Mouse (Mus musculus) liver, embryonic 14.5 days (tissue): ENCODE measurements at regions not wholly inside any gene's neighbourhood (a gene's known extent, or its start where the extent isn't known, plus 50 kb on each side); places are given as distances from the start of the nearest gene placed in this dataset.
A peak's percentile ranks its signal among the peaks of the same experiment; 100 is the strongest.

Source experiments
- ATAC-seq: fragments of 200-750 bp; cut with Nextera tagmentation; 2 replicates; pipeline ENCODE4 v1.8.0; 2017; ENCODE audit warnings: moderate number of reproducible peaks, mild to moderate bottlenecking, moderate library complexity; ENCODE audit not compliant: insufficient read depth
- DNase-seq, 3 experiments: peaks; one replicate each; pipeline ENCODE4 v3.0.0-alpha.2; 2012 to 2013; ENCODE audit warnings: low read depth in 3 of 3, low spot score in 3 of 3
- H3K27ac ChIP-seq: fragments of 300-500 bp; sonication (generic); 2 replicates; pipeline ENCODE4 v1.5.1; 2014; ENCODE audit warnings: moderate library complexity, mild to moderate bottlenecking, control low read depth, inconsistent platforms
- H3K27me3 ChIP-seq: fragments of 300-500 bp; sonication (generic); 2 replicates; pipeline ENCODE4 v1.6.1; 2014; ENCODE audit warnings: mild to moderate bottlenecking, low read length, moderate library complexity; ENCODE audit not compliant: control insufficient read depth, insufficient read depth
- H3K36me3 ChIP-seq: fragments of 300-500 bp; sonication (generic); replicated peaks from 2 replicates; pipeline ENCODE4 v1.6.1; 2014; ENCODE audit warnings: low read depth; ENCODE audit not compliant: control insufficient read depth, insufficient read depth
- H3K4me1 ChIP-seq, 2 experiments: fragments of 200-500 bp in 1 of 2; fragments of 300-500 bp in 1 of 2; sonication (generic) in 1 of 2; replicated peaks; 2 replicates each; pipeline ENCODE4 v1.6.1; 2012 to 2014; ENCODE audit warnings: antibody characterized with exemption in 1 of 2, inconsistent platforms in 1 of 2, low read length in 1 of 2; ENCODE audit not compliant: control insufficient read depth in 2 of 2, insufficient read depth in 2 of 2
- H3K4me2 ChIP-seq: fragments of 300-500 bp; sonication (generic); 2 replicates; pipeline ENCODE4 v1.6.1; 2014; ENCODE audit warnings: low read depth, mild to moderate bottlenecking, control low read depth, moderate library complexity
- H3K4me3 ChIP-seq, 2 experiments: fragments of 200-500 bp in 1 of 2; fragments of 300-500 bp in 1 of 2; sonication (generic) in 1 of 2; 2 replicates each; pipeline ENCODE4 v1.5.1; 2012 to 2014; ENCODE audit warnings: low read depth in 2 of 2, low read length in 2 of 2, mild to moderate bottlenecking in 2 of 2, control low read depth in 1 of 2, inconsistent platforms in 1 of 2, moderate library complexity in 1 of 2; ENCODE audit not compliant: insufficient read depth in 1 of 2
- H3K9ac ChIP-seq: fragments of 300-500 bp; sonication (generic); replicated peaks from 2 replicates; pipeline ENCODE4 v1.6.1; 2014; ENCODE audit warnings: mild to moderate bottlenecking, control low read depth, moderate library complexity
- H3K9me3 ChIP-seq: fragments of 300-500 bp; sonication (generic); 2 replicates; pipeline ENCODE4 v1.6.1; 2016; ENCODE audit warnings: low read length, mixed read lengths; ENCODE audit not compliant: control insufficient read depth
- CTCF ChIP-seq: IDR thresholded peaks from 2 replicates; pipeline ENCODE4 v1.5.1; 2016; ENCODE audit warnings: antibody characterized with exemption, low read depth, control low read depth
- EP300 ChIP-seq: IDR thresholded peaks from 2 replicates; pipeline ENCODE4 v1.6.1; 2016; ENCODE audit warnings: antibody characterized with exemption, low read depth
- WGBS: fragments of 180-500 bp; shearing (Covaris S2); extraction: QIAGEN DNeasy Blood & Tissue Kit; methylation state at CpG from one replicate; pipeline ENCODE4 v1.1.7; 2014; ENCODE audit not compliant: insufficient replicate concordance; 5-methylcytosine and 5-hydroxymethylcytosine counted together

DNA sequence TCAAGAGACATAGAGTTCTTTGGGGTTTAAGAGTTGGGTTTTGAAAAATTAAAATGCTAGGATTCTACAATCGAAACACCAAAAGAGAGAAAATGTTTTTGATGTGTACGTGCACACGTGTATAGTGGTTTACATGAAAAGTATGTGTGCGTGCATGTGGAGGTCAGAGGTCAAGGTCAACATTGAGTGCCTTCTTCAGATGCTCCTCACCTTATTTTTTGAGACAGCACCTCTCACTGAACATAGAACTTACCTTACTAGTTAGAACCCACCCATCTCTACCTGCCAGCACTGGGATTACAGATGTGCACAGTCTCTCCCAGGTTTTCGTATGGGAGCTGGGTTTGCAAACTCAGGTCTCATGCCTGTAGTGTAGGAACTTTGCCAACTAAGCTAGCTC lies 141.3 kb upstream of the Gcfc2 start:
- H3K9ac ChIP-seq: no peak overlapping the region
- DNase-seq: no peak
- TF ChIP-seq EP300: no peak
- TF ChIP-seq CTCF: no peak
- no peaks in the 10 kb centered on the region for H3K9me3 ChIP-seq
- H3K27ac ChIP-seq: no peak overlapping the region
- H3K4me1 ChIP-seq: no peaks in the 10 kb centered on the region; a peak in 1 of 4 replicates
- no peaks in the 10 kb centered on the region for H3K36me3 ChIP-seq
- WGBS: 73% methylated on average over 5 of the region's 5 CpGs
- H3K27me3 ChIP-seq: no peaks in the 10 kb centered on the region
- H3K4me3 ChIP-seq: no peak overlapping the region
- no peak for ATAC-seq
- no peak overlapping the region for H3K4me2 ChIP-seq

DNA sequence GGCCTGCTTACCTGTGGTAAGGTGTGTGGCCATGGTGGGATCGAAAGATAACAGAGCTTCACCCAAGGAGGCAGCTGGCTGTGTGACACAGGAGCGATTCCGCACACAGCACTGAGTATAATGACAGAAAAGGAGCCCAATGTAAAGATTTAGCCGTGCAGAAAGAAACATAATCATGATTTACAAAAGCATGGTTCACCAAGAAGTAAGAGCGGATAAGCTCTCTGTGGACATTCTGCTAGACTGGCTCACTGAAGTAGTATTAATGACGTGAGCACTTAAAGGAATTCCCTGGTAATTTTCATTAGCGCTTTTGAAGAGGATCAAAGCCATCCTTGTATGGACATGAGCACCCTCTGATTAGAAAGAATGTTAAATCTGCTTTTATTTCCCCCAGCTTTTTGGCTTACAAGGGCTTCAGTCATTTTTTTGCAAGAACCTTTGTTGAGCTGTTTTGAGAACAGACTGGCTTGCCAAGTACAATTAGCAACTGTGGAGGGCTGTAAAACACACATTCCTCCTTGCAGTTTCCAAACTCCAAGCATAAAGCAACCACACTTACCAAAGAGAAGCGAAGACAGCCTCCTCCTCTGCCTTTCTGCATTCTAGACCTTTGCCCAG lies 140.5 kb upstream of the Gcfc2 start:
- no peak overlapping the region for H3K27ac ChIP-seq
- no peaks in the 10 kb centered on the region for H3K9me3 ChIP-seq
- H3K4me2 ChIP-seq: no peak overlapping the region
- H3K4me3 ChIP-seq: no peak overlapping the region
- DNase-seq (no peak), ATAC-seq (no peak)
- H3K4me1 ChIP-seq: no peaks in the 10 kb centered on the region; a peak in 1 of 4 replicates
- no peak overlapping the region for H3K9ac ChIP-seq
- WGBS: 58% methylated on average over 8 of the region's 8 CpGs
- no peaks in the 10 kb centered on the region for H3K27me3 ChIP-seq
- TF ChIP-seq EP300 (no peak), CTCF (no peak)
- H3K36me3 ChIP-seq: no peaks in the 10 kb centered on the region

DNA sequence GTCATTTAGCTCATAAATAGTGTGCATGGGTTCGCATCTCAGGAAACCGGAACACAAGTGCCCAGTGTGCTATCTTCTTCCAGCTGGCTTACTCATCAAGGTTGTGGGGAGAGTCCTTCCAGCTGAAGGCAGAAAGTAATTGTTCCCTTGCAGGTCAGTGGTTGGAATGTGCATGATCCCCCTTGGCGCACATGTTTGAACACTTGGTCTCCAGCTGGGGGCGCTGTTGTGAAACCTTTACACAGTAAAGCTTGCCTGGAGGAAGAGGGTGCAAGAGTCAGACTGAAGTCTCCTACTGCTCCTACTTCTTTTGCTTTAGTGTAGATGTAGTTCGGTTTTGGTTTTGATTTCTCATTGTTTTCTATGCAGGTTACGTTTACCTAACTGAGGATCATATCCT lies 128.2 kb upstream of the Gcfc2 start:
- ATAC-seq (no peak), DNase-seq (no peak)
- no peaks in the 10 kb centered on the region for H3K4me1 ChIP-seq
- TF ChIP-seq CTCF (peak; percentile 15; the same call in 1 of the 2 replicates), EP300 (no peak)
- no peak overlapping the region for H3K9ac ChIP-seq
- H3K9me3 ChIP-seq: no peaks in the 10 kb centered on the region
- no peak overlapping the region for H3K4me3 ChIP-seq
- 67% methylated on average over 6 of the region's 6 CpGs for WGBS
- no peak overlapping the region for H3K27ac ChIP-seq
- no peaks in the 10 kb centered on the region for H3K36me3 ChIP-seq
- H3K4me2 ChIP-seq: no peak overlapping the region
- H3K27me3 ChIP-seq: no peaks in the 10 kb centered on the region

DNA sequence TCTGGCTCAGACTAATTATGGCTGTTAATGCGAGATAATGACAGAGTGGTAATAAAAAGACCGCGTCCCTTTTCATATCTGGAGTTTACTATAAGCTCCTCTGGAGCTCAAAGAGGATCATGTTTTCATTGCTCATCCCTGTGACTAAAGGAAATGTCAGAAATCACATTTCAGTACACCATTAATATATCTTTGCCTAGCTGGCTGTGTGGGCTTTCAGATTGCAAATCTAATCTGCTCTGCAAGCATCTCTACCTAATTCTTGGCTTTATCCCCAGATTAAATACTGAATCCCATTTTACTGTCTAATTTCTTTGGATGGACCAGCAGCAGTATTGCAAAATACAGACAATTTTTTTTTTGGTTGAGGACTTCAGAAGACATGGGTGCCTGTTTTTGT lies 122.6 kb upstream of the Gcfc2 start:
- no peaks in the 10 kb centered on the region for H3K9me3 ChIP-seq
- ATAC-seq (no peak), DNase-seq (no peak)
- 74% methylated on average over 3 of the region's 3 CpGs for WGBS
- no peak overlapping the region for H3K27ac ChIP-seq
- TF ChIP-seq CTCF (no peak), EP300 (no peak)
- H3K36me3 ChIP-seq: no peaks in the 10 kb centered on the region
- no peak overlapping the region for H3K4me3 ChIP-seq
- H3K27me3 ChIP-seq: no peaks in the 10 kb centered on the region
- no peaks in the 10 kb centered on the region for H3K4me1 ChIP-seq
- no peak overlapping the region for H3K4me2 ChIP-seq
- no peak overlapping the region for H3K9ac ChIP-seq

DNA sequence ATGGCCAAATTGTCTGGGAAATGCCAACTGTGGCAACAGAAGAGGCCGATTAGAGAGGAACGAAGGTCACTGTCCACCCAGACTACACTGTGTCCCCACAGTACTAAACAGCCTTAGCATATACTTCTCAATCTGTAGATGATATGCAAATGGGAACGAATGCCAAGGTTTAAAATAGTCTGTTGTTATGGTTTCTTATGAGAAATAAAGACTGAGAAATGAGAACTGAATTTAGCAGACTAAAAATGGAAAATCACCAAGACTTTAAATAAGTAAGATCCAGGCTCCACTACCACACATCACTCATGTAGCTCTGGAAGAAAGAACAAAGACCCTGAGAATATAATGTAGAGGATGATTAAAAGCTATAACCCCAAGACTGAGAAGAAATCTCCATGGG lies 121.7 kb upstream of the Gcfc2 start:
- no peak for TF ChIP-seq CTCF
- no peak for TF ChIP-seq EP300
- Histone ChIP-seq H3K36me3 (no peaks in the 10 kb centered on the region), H3K4me2 (no peak overlapping the region), H3K9ac (no peak overlapping the region), H3K9me3 (no peaks in the 10 kb centered on the region), H3K4me1 (no peaks in the 10 kb centered on the region), H3K27me3 (no peaks in the 10 kb centered on the region), H3K27ac (no peak overlapping the region), H3K4me3 (no peak overlapping the region)
- WGBS: 56% methylated on average over 3 of the region's 3 CpGs
- ATAC-seq: no peak
- DNase-seq: no peak
